Mouse (Mus musculus): ENCODE data around the gene 4930564D02Rik.

- TF ChIP-seq CTCF (conservative IDR thresholded peaks at IDR 0.05; ENCODE audit: insufficient read depth, insufficient read length, low read depth, low read length), result no peak
- no peak for TF ChIP-seq POLR2A (IDR thresholded peaks at IDR 0.05; ENCODE audit: low read depth, low read length)
Measured at GRCm38 (mm10) chr3:105100270-105100589, 33.6 kb downstream of the 4930564D02Rik start.

Measured in kidney, adult 2 months (tissue).